Mouse (Mus musculus): ENCODE data around the gene Nfkbiz. TPM values are rescaled to one million over a fixed set of nuclear protein-coding genes. Genes with fewer than 3 reads are reported as not detected.

Gene Nfkbiz
- total and polyA plus RNA-seq, 3 experiments: 1.3 to 2.4 TPM; not detected in 1

DNA sequence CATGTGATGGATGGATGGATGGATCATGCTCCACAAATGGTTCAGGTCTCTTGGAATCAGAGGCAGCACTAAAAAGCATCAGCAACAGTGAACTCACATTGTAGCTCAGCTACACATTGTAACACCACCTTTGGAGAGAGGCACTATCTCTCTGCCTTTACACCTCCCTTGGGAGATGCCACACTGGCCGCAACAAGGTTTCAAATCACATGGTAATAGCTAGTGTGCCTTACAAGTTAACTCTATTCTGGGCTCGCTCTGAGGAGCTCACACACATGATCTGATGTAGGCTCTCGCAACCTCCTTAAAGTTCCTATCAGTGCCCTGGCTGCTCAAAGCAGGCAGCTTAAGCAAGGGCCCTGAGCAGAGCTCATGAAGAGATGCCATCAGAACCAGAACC, 11.8 kb upstream of the Nfkbiz start:
- no peak for DNase-seq (ENCODE audit: low read depth, low spot score)
- no peaks in the 10 kb centered on the region; a peak in 1 of 4 replicates for H3K36me3 ChIP-seq (ENCODE audit: control insufficient read depth in 1 of 2, insufficient read depth in 2 of 2, low read length in 2 of 2)
- H3K27ac ChIP-seq (ENCODE audit: control insufficient read depth, low read depth, low read length): no peak overlapping the region
- TF ChIP-seq ETS1 (IDR thresholded peaks at IDR 0.05; ENCODE audit: low read depth, low read length) (no peak), BHLHE40 (IDR thresholded peaks at IDR 0.05; ENCODE audit: borderline replicate concordance, low read depth, low read length) (no peak), GABPA (IDR thresholded peaks at IDR 0.05; ENCODE audit: low read depth, low read length) (no peak), POLR2AphosphoS5 (IDR thresholded peaks at IDR 0.05; ENCODE audit: borderline replicate concordance, low read depth, low read length) (no peak), POLR2A (IDR thresholded peaks at IDR 0.05; ENCODE audit: control insufficient read depth in 1 of 2, insufficient read depth in 1 of 2, low read depth in 1 of 2, low read length in 2 of 2, poor library complexity in 1 of 2) (no peak), SMC3 (IDR thresholded peaks at IDR 0.05; ENCODE audit: low read depth, low read length) (no peak), MYB (IDR thresholded peaks at IDR 0.05; ENCODE audit: low read depth, low read length) (no peak), USF1 (IDR thresholded peaks at IDR 0.05; ENCODE audit: low read depth, low read length) (no peak), ZMIZ1 (IDR thresholded peaks at IDR 0.05; ENCODE audit: low read depth, low read length) (no peak), NELFE (IDR thresholded peaks at IDR 0.05; ENCODE audit: low read depth, low read length) (no peak), HCFC1 (IDR thresholded peaks at IDR 0.05; ENCODE audit: low read depth, low read length) (no peak), ZNF384 (IDR thresholded peaks at IDR 0.05; ENCODE audit: low read depth, low read length) (no peak), TAL1 (IDR thresholded peaks at IDR 0.05; ENCODE audit: low read length) (no peak)
- no peaks in the 10 kb centered on the region for H3K27me3 ChIP-seq (ENCODE audit: control insufficient read depth in 1 of 2, insufficient read depth in 2 of 2, low read length in 2 of 2)
- no peak overlapping the region for H3K4me3 ChIP-seq (ENCODE audit: control insufficient read depth in 1 of 2, insufficient read depth in 1 of 2, low read depth in 2 of 2, low read length in 2 of 2)
- H3K9me3 ChIP-seq (replicated peaks; ENCODE audit: insufficient read depth, low read length): no peaks in the 10 kb centered on the region
- H3K79me2 ChIP-seq (ENCODE audit: control insufficient read depth, insufficient read depth, low read length, poor library complexity): no peaks in the 10 kb centered on the region
- H3K9ac ChIP-seq (ENCODE audit: control insufficient read depth, low read depth, low read length, poor library complexity, severe bottlenecking): no peak overlapping the region
- H3K4me1 ChIP-seq (ENCODE audit: control insufficient read depth in 1 of 2, insufficient read depth in 2 of 2, low read length in 2 of 2): no peaks in the 10 kb centered on the region; a peak in 1 of 4 replicates

DNA sequence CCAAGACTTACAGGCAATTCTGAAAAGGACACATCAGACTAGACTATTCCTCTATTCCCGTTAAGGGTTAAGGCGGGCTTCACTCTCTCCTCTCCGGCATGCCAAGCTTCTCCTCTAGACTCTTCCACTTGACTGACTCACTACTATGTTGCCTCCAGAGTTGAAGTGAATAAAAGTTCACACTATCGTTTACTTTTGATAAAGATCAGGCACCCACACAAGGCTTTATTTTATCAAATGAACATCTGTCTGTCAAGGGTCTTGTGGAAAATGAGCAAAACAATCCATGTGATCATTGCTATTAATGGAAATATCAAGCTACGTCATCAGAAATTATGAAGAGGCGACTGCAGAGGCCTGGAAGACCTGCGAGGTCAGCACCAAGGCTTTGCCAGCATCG, 9.0 kb upstream of the Nfkbiz start:
- Histone ChIP-seq H3K79me2 (ENCODE audit: control insufficient read depth, insufficient read depth, low read length, poor library complexity) (no peaks in the 10 kb centered on the region), H3K27ac (ENCODE audit: control insufficient read depth, low read depth, low read length) (no peak overlapping the region), H3K36me3 (ENCODE audit: control insufficient read depth in 1 of 2, insufficient read depth in 2 of 2, low read length in 2 of 2) (peaks cover 0 to 4% of the 10 kb centered on the region in 2 experiments; a peak in 1 of 4 replicates), H3K4me1 (ENCODE audit: control insufficient read depth in 1 of 2, insufficient read depth in 2 of 2, low read length in 2 of 2) (peaks cover 0 to 5% of the 10 kb centered on the region in 2 experiments; a peak in 2 of 4 replicates), H3K9me3 (replicated peaks; ENCODE audit: insufficient read depth, low read length) (no peaks in the 10 kb centered on the region), H3K27me3 (ENCODE audit: control insufficient read depth in 1 of 2, insufficient read depth in 2 of 2, low read length in 2 of 2) (no peaks in the 10 kb centered on the region), H3K4me3 (ENCODE audit: control insufficient read depth in 1 of 2, insufficient read depth in 1 of 2, low read depth in 2 of 2, low read length in 2 of 2) (no peak overlapping the region), H3K9ac (ENCODE audit: control insufficient read depth, low read depth, low read length, poor library complexity, severe bottlenecking) (no peak overlapping the region)
- TF ChIP-seq MYC (IDR thresholded peaks at IDR 0.05; ENCODE audit: low read depth, low read length) (no peak), MXI1 (IDR thresholded peaks at IDR 0.05; ENCODE audit: low read depth, low read length) (no peak), NELFE (IDR thresholded peaks at IDR 0.05; ENCODE audit: low read depth, low read length) (no peak), MAFK (IDR thresholded peaks at IDR 0.05; ENCODE audit: borderline replicate concordance, low read depth, low read length) (no peak)
- no peak for DNase-seq (ENCODE audit: low read depth, low spot score)
